21 mouse cellular contexts compared by ENCODE assay signal in the genomic region with DNA sequence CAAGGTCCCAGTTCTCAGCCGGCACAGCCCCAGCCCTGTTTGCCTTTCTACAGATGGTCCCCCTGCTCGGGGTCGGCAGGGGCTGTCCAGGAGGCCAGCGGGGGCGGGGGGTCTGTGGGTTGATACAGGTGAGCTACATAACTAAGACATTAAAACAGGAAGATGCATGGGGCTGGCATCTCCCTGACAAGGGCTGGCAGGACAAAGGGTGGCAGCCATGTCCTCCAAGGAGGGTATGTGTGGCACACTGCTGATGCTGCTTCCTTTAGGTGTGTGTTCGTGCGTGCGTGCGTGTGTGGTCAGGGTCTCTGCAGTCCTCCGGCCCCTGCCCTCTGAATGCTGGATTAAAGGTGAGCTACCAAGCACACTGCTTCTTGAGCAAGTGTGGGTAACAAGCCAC. TPM values are rescaled to one million over a fixed set of nuclear protein-coding genes. Genes with fewer than 3 reads are reported as not detected.
DNase-seq lines count a peak whose midpoint lies in the region; ATAC-seq and TF ChIP-seq lines count a peak whose summit lies in the region.
"Had no signal": no experiment of that assay in that cellular context is flagged by ENCODE, and none has a peak within 500 bp of the region (broad histone marks: within the 10 kb centered on the region; RNA-seq: fewer than 3 reads in every experiment).

No protein-coding gene starts in this region.

- H3K36me3 ChIP-seq in hindbrain, embryonic 16.5 days (ENCODE audit: control insufficient read depth, insufficient read depth, low read length) = peaks cover 2% of the 10 kb centered on the region; the same call in 1 of the 2 replicates
- H3K36me3 ChIP-seq in hindbrain, embryonic 11.5 days (ENCODE audit: control insufficient read depth, insufficient read depth, low read length) = 0 out of 2 replicates have a peak, but pooled peaks cover 5% of the 10 kb centered on the region
- peaks cover 41% of the 10 kb centered on the region for H3K36me3 ChIP-seq in midbrain, embryonic 12.5 days
- no peaks in the 10 kb centered on the region for H3K36me3 ChIP-seq in midbrain, embryonic 11.5 days (ENCODE audit: control insufficient read depth, insufficient read depth, low read length)
- peaks cover 20% of the 10 kb centered on the region for H3K36me3 ChIP-seq in myocyte (ENCODE audit: control insufficient read depth, insufficient read depth)

- 85% methylated on average over 10 of the region's 10 CpGs for WGBS in hindbrain, embryonic 16.5 days
- WGBS in hindbrain, embryonic 11.5 days = 80% methylated on average over 10 of the region's 10 CpGs
- 86% methylated on average over 10 of the region's 10 CpGs for WGBS in midbrain, embryonic 12.5 days
- 83% methylated on average over 10 of the region's 10 CpGs for WGBS in midbrain, embryonic 11.5 days

- H3K27ac ChIP-seq in hindbrain, embryonic 16.5 days (ENCODE audit: low read depth, low read length) = no peak overlapping the region
- no peak overlapping the region for H3K27ac ChIP-seq in hindbrain, embryonic 11.5 days (ENCODE audit: low read depth, low read length)
- peak overlapping the region; percentile 20; the same call in 1 of the 2 replicates for H3K27ac ChIP-seq in midbrain, embryonic 12.5 days (replicated peaks)
- H3K27ac ChIP-seq in midbrain, embryonic 11.5 days (ENCODE audit: low read depth, low read length) = no peak overlapping the region
- H3K27ac ChIP-seq: intestine, embryonic 15.5 days; macrophage had no signal

- H3K4me3 ChIP-seq in hindbrain, embryonic 16.5 days (ENCODE audit: low read length) = no peak overlapping the region
- H3K4me3 ChIP-seq in hindbrain, embryonic 11.5 days (ENCODE audit: low read depth, low read length) = no peak overlapping the region
- H3K4me3 ChIP-seq in midbrain, embryonic 12.5 days = no peak overlapping the region
- no peak overlapping the region for H3K4me3 ChIP-seq in midbrain, embryonic 11.5 days (ENCODE audit: low read depth, low read length)
- H3K4me3 ChIP-seq in myocyte = no peak overlapping the region
- H3K4me3 ChIP-seq: intestine, embryonic 15.5 days had no signal

- peak overlapping the region; percentile 21; the same call in 1 of the 2 replicates for H3K9ac ChIP-seq in hindbrain, embryonic 16.5 days (ENCODE audit: low read depth, low read length)
- no peak overlapping the region for H3K9ac ChIP-seq in hindbrain, embryonic 11.5 days (ENCODE audit: low read depth, low read length)
- no peak overlapping the region; the same call in 1 of the 2 replicates for H3K9ac ChIP-seq in midbrain, embryonic 12.5 days (replicated peaks)
- H3K9ac ChIP-seq in midbrain, embryonic 11.5 days (ENCODE audit: low read length) = no peak overlapping the region
- H3K9ac ChIP-seq: intestine, embryonic 15.5 days had no signal

- H3K27me3 ChIP-seq in hindbrain, embryonic 16.5 days (replicated peaks; ENCODE audit: control insufficient read depth, insufficient read depth, low read length) = no peaks in the 10 kb centered on the region
- no peaks in the 10 kb centered on the region for H3K27me3 ChIP-seq in hindbrain, embryonic 11.5 days (ENCODE audit: control insufficient read depth, insufficient read depth, low read length)
- H3K27me3 ChIP-seq in midbrain, embryonic 12.5 days = peaks cover 6% of the 10 kb centered on the region; the same call in 1 of the 2 replicates
- H3K27me3 ChIP-seq in midbrain, embryonic 11.5 days (ENCODE audit: control insufficient read depth, insufficient read depth, low read length) = no peaks in the 10 kb centered on the region
- H3K27me3 ChIP-seq in myocyte (ENCODE audit: control insufficient read depth, insufficient read depth, insufficient read length) = no peaks in the 10 kb centered on the region
- H3K27me3 ChIP-seq: intestine, embryonic 15.5 days had no signal

- DNase-seq in cerebellum, adult 11-12 months = peak; percentile 29
- DNase-seq in cerebellum, postnatal 14 days = no peak
- no peak for DNase-seq in hindbrain, embryonic 11.5 days (ENCODE audit: low spot score)
- DNase-seq in midbrain, embryonic 11.5 days (ENCODE audit: low spot score, missing footprints) = no peak
- no peak for DNase-seq in cerebellum, postnatal 25 days
- DNase-seq: adrenal gland, postnatal 25 days; cerebellum, adult 9-10 months; forebrain, postnatal 0 days; gastrocnemius, postnatal 36 days; kidney, adult 8-10 months; kidney, postnatal 25 days; liver; right cerebral cortex, adult 18-20 months; right cerebral cortex, postnatal 4 days; thymus, postnatal 14 days had no signal

- H3K79me2 ChIP-seq in myocyte (ENCODE audit: control insufficient read depth, insufficient read depth) = peaks cover 41% of the 10 kb centered on the region

- no peaks in the 10 kb centered on the region for H3K9me3 ChIP-seq in hindbrain, embryonic 16.5 days (ENCODE audit: control insufficient read depth, low read length)
- no peaks in the 10 kb centered on the region for H3K9me3 ChIP-seq in hindbrain, embryonic 11.5 days (ENCODE audit: control insufficient read depth, low read length)
- H3K9me3 ChIP-seq in midbrain, embryonic 12.5 days = no peaks in the 10 kb centered on the region
- H3K9me3 ChIP-seq in midbrain, embryonic 11.5 days (ENCODE audit: control insufficient read depth, low read length) = no peaks in the 10 kb centered on the region
- H3K9me3 ChIP-seq: intestine, embryonic 15.5 days had no signal

- H3K4me2 ChIP-seq in hindbrain, embryonic 16.5 days (ENCODE audit: low read length) = no peak overlapping the region
- no peak overlapping the region for H3K4me2 ChIP-seq in hindbrain, embryonic 11.5 days (replicated peaks; ENCODE audit: low read depth, low read length)
- no peak overlapping the region for H3K4me2 ChIP-seq in midbrain, embryonic 12.5 days (replicated peaks)
- H3K4me2 ChIP-seq in midbrain, embryonic 11.5 days = no peak overlapping the region
- H3K4me2 ChIP-seq in myocyte (ENCODE audit: low read depth) = no peak overlapping the region
- H3K4me2 ChIP-seq: intestine, embryonic 15.5 days had no signal

- TF ChIP-seq POLR2A in myocyte (IDR thresholded peaks at IDR 0.05; ENCODE audit: insufficient read length, low read depth) = no peak

- H3ac ChIP-seq in myocyte (ENCODE audit: control insufficient read depth, insufficient read length) = no peak overlapping the region

- peaks cover 25% of the 10 kb centered on the region for H3K4me1 ChIP-seq in hindbrain, embryonic 16.5 days (ENCODE audit: control insufficient read depth, insufficient read depth, low read depth, low read length)
- H3K4me1 ChIP-seq in hindbrain, embryonic 11.5 days (replicated peaks; ENCODE audit: control insufficient read depth, insufficient read depth, low read length) = no peaks in the 10 kb centered on the region
- H3K4me1 ChIP-seq in midbrain, embryonic 12.5 days = peaks cover 37% of the 10 kb centered on the region
- peaks cover 8% of the 10 kb centered on the region; the same call in 1 of the 2 replicates for H3K4me1 ChIP-seq in midbrain, embryonic 11.5 days (ENCODE audit: control insufficient read depth, insufficient read depth, low read length)

- no peak for ATAC-seq in hindbrain, embryonic 16.5 days
- ATAC-seq in hindbrain, embryonic 11.5 days (ENCODE audit: low FRiP score) = no peak
- no peak for ATAC-seq in midbrain, embryonic 12.5 days (ENCODE audit: low FRiP score, low read depth)
- no peak for ATAC-seq in midbrain, embryonic 11.5 days (ENCODE audit: low FRiP score)
- ATAC-seq: CD4-positive, CD25-positive, alpha-beta regulatory T cell, adult 4 months; forebrain, postnatal 0 days; intestine, embryonic 15.5 days had no signal

TF ChIP-seq in myocyte, 11 proteins besides CTCF, POLR2A, EP300 and RAD21:
- TF ChIP-seq REST (IDR thresholded peaks at IDR 0.05; ENCODE audit: insufficient read depth, insufficient read length) (no peak), POLR2AphosphoS2 (IDR thresholded peaks at IDR 0.05; ENCODE audit: insufficient read length, low read depth) (peak; percentile 68), CEBPB (IDR thresholded peaks at IDR 0.05; ENCODE audit: insufficient read depth, poor library complexity, severe bottlenecking) (no peak)

RNA-seq across cellular contexts. Expression of a gene that starts 6.7 kb away (rescaled TPM):
- polyA plus RNA-seq in hindbrain, embryonic 16.5 days (2015; fragmentation: Nextera tagmentation; extraction: Ambion mirVana) = 343 and 396 TPM in 2 replicates
- polyA plus RNA-seq in hindbrain, embryonic 11.5 days (2014; fragmentation: Nextera tagmentation; extraction: Ambion mirVana) = 326 and 345 TPM in 2 replicates
- polyA plus RNA-seq in midbrain, embryonic 12.5 days (2016; fragmentation: Nextera tagmentation; extraction: Ambion mirVana) = 302 and 331 TPM in 2 replicates
- polyA plus RNA-seq in midbrain, embryonic 11.5 days (2014; fragmentation: Nextera tagmentation; extraction: Ambion mirVana) = 316 and 332 TPM in 2 replicates
- 740 TPM for polyA plus RNA-seq in myocyte (2012; fragmentation: generic; extraction: Trizol)

RNA-seq across cellular contexts. Expression of a gene that starts 40.6 kb away (rescaled TPM):
- polyA plus RNA-seq in hindbrain, embryonic 16.5 days (2015; fragmentation: Nextera tagmentation; extraction: Ambion mirVana) = 0.27 and 0.31 TPM in 2 replicates
- polyA plus RNA-seq in hindbrain, embryonic 11.5 days (2014; fragmentation: Nextera tagmentation; extraction: Ambion mirVana) = 0.23 and 0.49 TPM in 2 replicates
- 0.16 and 0.51 TPM in 2 replicates for polyA plus RNA-seq in midbrain, embryonic 12.5 days (2016; fragmentation: Nextera tagmentation; extraction: Ambion mirVana)
- polyA plus RNA-seq in midbrain, embryonic 11.5 days (2014; fragmentation: Nextera tagmentation; extraction: Ambion mirVana) = 0.07 and 0.48 TPM in 2 replicates
- 29.7 TPM for polyA plus RNA-seq in myocyte (2012; fragmentation: generic; extraction: Trizol)
- polyA plus RNA-seq: CD4-positive, CD25-positive, alpha-beta regulatory T cell, adult 4 months; macrophage had no signal

Comparison
In these comparisons a context has a peak if more than half of its experiments do, and no peak if none do; other contexts are left out.
1. RNA of a gene that starts 40.6 kb away (polyA plus RNA-seq): 29.7 TPM in myocyte (single experiment); 0.16 to 0.51 TPM in midbrain, embryonic 12.5 days, 0.27 to 0.31 TPM in hindbrain, embryonic 16.5 days, 0.23 to 0.49 TPM in hindbrain, embryonic 11.5 days and 0.07 to 0.48 TPM in midbrain, embryonic 11.5 days; every median in the first group is over 10 times any median in the second.